Mouse (Mus musculus) neural tube, embryonic 13.5 days (tissue): ENCODE measurements around the gene Fras1. TPM values are rescaled to one million over a fixed set of nuclear protein-coding genes. Genes with fewer than 3 reads are reported as not detected.

Experiments
- ATAC-seq: fragments of 200-750 bp; cut with Nextera tagmentation; 2 replicates; pipeline ENCODE4 v1.8.0; 2017; ENCODE audit warnings: low read depth, mild to moderate bottlenecking, moderate TSS enrichment, moderate library complexity
- H3K27ac ChIP-seq: fragments of 300-500 bp; sonication (generic); replicated peaks from 2 replicates; pipeline ENCODE4 v1.5.1; 2015; ENCODE audit warnings: moderate library complexity, mild to moderate bottlenecking, inconsistent platforms
- H3K27me3 ChIP-seq: fragments of 300-500 bp; sonication (generic); 2 replicates; pipeline ENCODE4 v1.6.1; 2015; ENCODE audit warnings: mild to moderate bottlenecking, inconsistent platforms
- H3K36me3 ChIP-seq: fragments of 300-500 bp; sonication (generic); 2 replicates; pipeline ENCODE4 v1.6.1; 2015; ENCODE audit warnings: mild to moderate bottlenecking, inconsistent platforms
- H3K4me1 ChIP-seq: fragments of 300-500 bp; sonication (generic); replicated peaks from 2 replicates; pipeline ENCODE4 v1.6.1; 2015; ENCODE audit warnings: inconsistent platforms
- H3K4me2 ChIP-seq: fragments of 300-500 bp; sonication (generic); 2 replicates; pipeline ENCODE4 v1.6.1; 2015; ENCODE audit warnings: inconsistent platforms, mild to moderate bottlenecking, moderate library complexity
- H3K4me3 ChIP-seq: fragments of 300-500 bp; sonication (generic); 2 replicates; pipeline ENCODE4 v1.5.1; 2015; ENCODE audit warnings: mild to moderate bottlenecking, inconsistent platforms
- H3K9ac ChIP-seq: fragments of 300-500 bp; sonication (generic); 2 replicates; pipeline ENCODE4 v1.6.1; 2015; ENCODE audit warnings: moderate library complexity, mild to moderate bottlenecking, inconsistent platforms
- H3K9me3 ChIP-seq: fragments of 300-500 bp; sonication (generic); 2 replicates; pipeline ENCODE4 v1.6.1; 2016; ENCODE audit warnings: inconsistent platforms
- WGBS: fragments of 180-500 bp; shearing (Covaris S2); methylation state at CpG from one replicate; pipeline ENCODE4 v1.1.7; 2015; 5-methylcytosine and 5-hydroxymethylcytosine counted together
- polyA plus RNA-seq: library from polyadenylated mRNA; unstranded; fragments of >200 nt; fragmentation: Nextera tagmentation; extraction: Ambion mirVana; gene quantifications from 2 replicates; pipeline ENCODE4 v1.2.1, GENCODE M21; 2015

Gene Fras1
- polyA plus RNA-seq, 1 experiment from 2014 or later: 2.3 TPM

GRCm38 (mm10) chr5:96719221-96719620 is 345.5 kb downstream of the Fras1 start:
- no peak for ATAC-seq

GRCm38 (mm10) chr5:96722690-96723089 is 348.9 kb downstream of the Fras1 start:
- H3K27me3 ChIP-seq: no peaks in the 10 kb centered on the region
- H3K4me1 ChIP-seq: no peaks in the 10 kb centered on the region
- no peak for ATAC-seq
- H3K4me3 ChIP-seq: no peak overlapping the region
- WGBS: 73% methylated on average over 3 of the region's 3 CpGs
- no peaks in the 10 kb centered on the region for H3K36me3 ChIP-seq
- H3K4me2 ChIP-seq: no peak overlapping the region
- H3K9me3 ChIP-seq: no peaks in the 10 kb centered on the region
- H3K27ac ChIP-seq: no peak overlapping the region
- no peak overlapping the region for H3K9ac ChIP-seq

More at GRCm38 (mm10) chr5:96719221-96719620, 345.5 kb downstream of the Fras1 start:
- Histone ChIP-seq H3K4me3 (no peak overlapping the region), H3K9me3 (no peaks in the 10 kb centered on the region), H3K9ac (no peak overlapping the region), H3K4me2 (no peak overlapping the region), H3K27ac (no peak overlapping the region), H3K36me3 (no peaks in the 10 kb centered on the region), H3K4me1 (no peaks in the 10 kb centered on the region), H3K27me3 (no peaks in the 10 kb centered on the region)
- 83% methylated on average over 5 of the region's 5 CpGs for WGBS

GRCm38 (mm10) chr5:96739138-96739878 is 365.6 kb downstream of the Fras1 start:
- no peak overlapping the region for H3K4me3 ChIP-seq
- WGBS: 88% methylated on average over 15 of the region's 15 CpGs
- H3K27ac ChIP-seq: no peak overlapping the region
- H3K27me3 ChIP-seq: no peaks in the 10 kb centered on the region
- no peaks in the 10 kb centered on the region for H3K36me3 ChIP-seq
- H3K4me1 ChIP-seq: no peaks in the 10 kb centered on the region
- H3K9me3 ChIP-seq: no peaks in the 10 kb centered on the region
- no peak overlapping the region for H3K4me2 ChIP-seq
- ATAC-seq: no peak
- H3K9ac ChIP-seq: no peak overlapping the region

GRCm38 (mm10) chr5:96747195-96747984 is 373.6 kb downstream of the Fras1 start:
- Histone ChIP-seq H3K36me3 (no peaks in the 10 kb centered on the region), H3K4me1 (peaks cover 5% of the 10 kb centered on the region; the same call in 1 of the 2 replicates), H3K27ac (no peak overlapping the region), H3K27me3 (no peaks in the 10 kb centered on the region), H3K4me3 (no peak overlapping the region), H3K9ac (no peak overlapping the region), H3K4me2 (no peak overlapping the region), H3K9me3 (no peaks in the 10 kb centered on the region)
- ATAC-seq: no peak
- WGBS: 49% methylated on average over 8 of the region's 8 CpGs

- H3K27ac ChIP-seq: no peak overlapping the region
- no peak for ATAC-seq
- H3K9ac ChIP-seq: no peak overlapping the region
- H3K27me3 ChIP-seq: no peaks in the 10 kb centered on the region
- H3K9me3 ChIP-seq: no peaks in the 10 kb centered on the region
- H3K4me2 ChIP-seq: no peak overlapping the region
- H3K4me3 ChIP-seq: no peak overlapping the region
- no peaks in the 10 kb centered on the region for H3K4me1 ChIP-seq
- 82% methylated on average over 7 of the region's 7 CpGs for WGBS
- H3K36me3 ChIP-seq: no peaks in the 10 kb centered on the region
Measured at GRCm38 (mm10) chr5:96757615-96758014, 383.9 kb downstream of the Fras1 start.

GRCm38 (mm10) chr5:96762021-96762420 is 388.3 kb downstream of the Fras1 start:
- Histone ChIP-seq H3K4me3 (no peak overlapping the region), H3K9ac (no peak overlapping the region), H3K27ac (no peak overlapping the region), H3K4me1 (no peaks in the 10 kb centered on the region), H3K4me2 (no peak overlapping the region), H3K27me3 (no peaks in the 10 kb centered on the region), H3K36me3 (no peaks in the 10 kb centered on the region), H3K9me3 (no peaks in the 10 kb centered on the region)
- WGBS: 82% methylated on average over 1 of the region's 1 CpGs
- no peak for ATAC-seq

- Histone ChIP-seq H3K4me2 (no peak overlapping the region), H3K36me3 (no peaks in the 10 kb centered on the region), H3K27me3 (no peaks in the 10 kb centered on the region), H3K4me3 (no peak overlapping the region), H3K27ac (no peak overlapping the region), H3K9ac (no peak overlapping the region), H3K9me3 (no peaks in the 10 kb centered on the region), H3K4me1 (no peaks in the 10 kb centered on the region)
- ATAC-seq: peak; percentile 15; the same call in 1 of the 2 replicates
- 65% methylated on average over 10 of the region's 10 CpGs for WGBS
Measured at GRCm38 (mm10) chr5:96768846-96769471, 395.2 kb downstream of the Fras1 start.

- Histone ChIP-seq H3K9ac (no peak overlapping the region), H3K4me2 (no peak overlapping the region), H3K4me3 (no peak overlapping the region), H3K9me3 (no peaks in the 10 kb centered on the region), H3K36me3 (no peaks in the 10 kb centered on the region), H3K27me3 (no peaks in the 10 kb centered on the region), H3K4me1 (no peaks in the 10 kb centered on the region), H3K27ac (no peak overlapping the region)
- no peak for ATAC-seq
- 83% methylated on average over 14 of the region's 14 CpGs for WGBS
Measured at GRCm38 (mm10) chr5:96783506-96784288, 409.9 kb downstream of the Fras1 start.

GRCm38 (mm10) chr5:96785096-96785495 is 411.3 kb downstream of the Fras1 start:
- Histone ChIP-seq H3K4me1 (no peaks in the 10 kb centered on the region), H3K4me2 (no peak overlapping the region), H3K4me3 (no peak overlapping the region), H3K36me3 (no peaks in the 10 kb centered on the region), H3K27me3 (no peaks in the 10 kb centered on the region), H3K27ac (no peak overlapping the region), H3K9ac (no peak overlapping the region), H3K9me3 (no peaks in the 10 kb centered on the region)
- WGBS: 83% methylated on average over 5 of the region's 5 CpGs
- no peak for ATAC-seq

- 70% methylated on average over 9 of the region's 9 CpGs for WGBS
- Histone ChIP-seq H3K4me1 (peaks cover 9% of the 10 kb centered on the region), H3K36me3 (no peaks in the 10 kb centered on the region), H3K9ac (no peak overlapping the region), H3K27me3 (peaks cover 9% of the 10 kb centered on the region; the same call in 1 of the 2 replicates), H3K4me3 (no peak overlapping the region), H3K9me3 (no peaks in the 10 kb centered on the region), H3K27ac (no peak overlapping the region), H3K4me2 (0 out of 2 replicates have a peak overlapping the region, but pooled peaks have one; percentile 66)
- no peak for ATAC-seq
Measured at GRCm38 (mm10) chr5:96792422-96792821, 418.7 kb downstream of the Fras1 start.

GRCm38 (mm10) chr5:96792936-96793718 is 419.4 kb downstream of the Fras1 start, which contains the start of gene Anxa3:
TSS of gene Anxa3 (plus strand) at chr5:96793339.
- WGBS: 11% methylated on average over 26 of the region's 26 CpGs
- Histone ChIP-seq H3K9me3 (no peaks in the 10 kb centered on the region), H3K4me2 (peak within 1 kb of the TSS; percentile 66), H3K4me1 (peaks cover 9% of the 10 kb centered on the region), H3K4me3 (peak within 1 kb of the TSS; percentile 42), H3K9ac (peak within 1 kb of the TSS; percentile 61), H3K27ac (no peak within 1 kb of the TSS), H3K27me3 (peaks cover 9% of the 10 kb centered on the region; the same call in 1 of the 2 replicates), H3K36me3 (no peaks in the 10 kb centered on the region)
- ATAC-seq: peak; percentile 77
